Mouse (Mus musculus) gastrocnemius, postnatal 25 days (tissue): ENCODE data around the gene Tgif2. TPM values are rescaled to one million over a fixed set of nuclear protein-coding genes. Genes with fewer than 3 reads are reported as not detected.
"Not testable (repeated sequence)": the region's sequence is repeated elsewhere in the genome, so short reads cannot be mapped to it uniquely, and the experiment has no call there.

Source experiments
- DNase-seq: peaks from one replicate; pipeline ENCODE4 v3.0.0; 2022
- long read RNA-seq, 2 experiments: library from polyadenylated mRNA; stranded (forward); transcript quantifications; one replicate each; pipeline ENCODE4 v2.0.0; 2021
- total RNA-seq, 2 experiments: library from RNA; stranded (reverse); gene quantifications; 1 replicate in 1 of 2; 2 replicates in 1 of 2; pipeline ENCODE4 v1.2.3; 2021

Tgif2 gene
- under 1 TPM; 0.46 to 0.86 TPM for total RNA-seq
- long read RNA-seq, experiment 1, partial matches to known transcripts: 0 of 3 reads
- long read RNA-seq, experiment 1, other reads (novel, unspliced or antisense): 3 of 3 reads
- long read RNA-seq, experiment 2: 0 reads

GRCm38 (mm10) chr2:156839319-156840191, at the start of gene Tgif2:
TSS of gene Tgif2 (plus strand) at chr2:156840007.
- peak; percentile 66 for DNase-seq

- DNase-seq: no peak
Measured at GRCm38 (mm10) chr2:156798516-156798915, 41.3 kb upstream of the Tgif2 start.

- DNase-seq: no peak
Measured at GRCm38 (mm10) chr2:156801045-156801444, 38.8 kb upstream of the Tgif2 start.

- not testable (repeated sequence) for DNase-seq
Measured at GRCm38 (mm10) chr2:156802116-156802515, 37.7 kb upstream of the Tgif2 start.

GRCm38 (mm10) chr2:156803698-156804372, 36.0 kb upstream of the Tgif2 start:
- no peak for DNase-seq

- DNase-seq: no peak
Measured at GRCm38 (mm10) chr2:156804589-156804988, 35.2 kb upstream of the Tgif2 start.

- no peak for DNase-seq
Measured at GRCm38 (mm10) chr2:156806886-156807285, 32.9 kb upstream of the Tgif2 start.

- DNase-seq: peak; percentile 24
Measured at GRCm38 (mm10) chr2:156809579-156809978, 30.2 kb upstream of the Tgif2 start.

- no peak for DNase-seq
Measured at GRCm38 (mm10) chr2:156810716-156811115, 29.1 kb upstream of the Tgif2 start.

GRCm38 (mm10) chr2:156811556-156811955, 28.3 kb upstream of the Tgif2 start:
- DNase-seq: no peak

- DNase-seq: no peak
Measured at GRCm38 (mm10) chr2:156814344-156814801, 25.4 kb upstream of the Tgif2 start.

GRCm38 (mm10) chr2:156814893-156815292, 24.9 kb upstream of the Tgif2 start:
- DNase-seq: no peak

- DNase-seq: no peak
Measured at GRCm38 (mm10) chr2:156815412-156815811, 24.4 kb upstream of the Tgif2 start.

- no peak for DNase-seq
Measured at GRCm38 (mm10) chr2:156816116-156816515, 23.7 kb upstream of the Tgif2 start.

- DNase-seq: not testable (repeated sequence)
Measured at GRCm38 (mm10) chr2:156825128-156825527, 14.7 kb upstream of the Tgif2 start.

GRCm38 (mm10) chr2:156834336-156834735, 5.5 kb upstream of the Tgif2 start:
- no peak for DNase-seq

- no peak for DNase-seq
Measured at GRCm38 (mm10) chr2:156838839-156839238, 968 bp upstream of the Tgif2 start.

- DNase-seq: no peak
Measured at GRCm38 (mm10) chr2:156840301-156841027, 657 bp downstream of the Tgif2 start.

GRCm38 (mm10) chr2:156841028-156841840, 1.4 kb downstream of the Tgif2 start:
- peak; percentile 30 for DNase-seq

- peak; percentile 70 for DNase-seq
Measured at GRCm38 (mm10) chr2:156841841-156842706, 2.3 kb downstream of the Tgif2 start.
